Mouse (Mus musculus): ENCODE measurements around the gene Slc52a3. TPM values are rescaled to one million over a fixed set of nuclear protein-coding genes. Genes with fewer than 3 reads are reported as not detected.

The Slc52a3 gene
- polyA plus RNA-seq, 1 experiment from 2014 or later = 0.56 TPM

DNA sequence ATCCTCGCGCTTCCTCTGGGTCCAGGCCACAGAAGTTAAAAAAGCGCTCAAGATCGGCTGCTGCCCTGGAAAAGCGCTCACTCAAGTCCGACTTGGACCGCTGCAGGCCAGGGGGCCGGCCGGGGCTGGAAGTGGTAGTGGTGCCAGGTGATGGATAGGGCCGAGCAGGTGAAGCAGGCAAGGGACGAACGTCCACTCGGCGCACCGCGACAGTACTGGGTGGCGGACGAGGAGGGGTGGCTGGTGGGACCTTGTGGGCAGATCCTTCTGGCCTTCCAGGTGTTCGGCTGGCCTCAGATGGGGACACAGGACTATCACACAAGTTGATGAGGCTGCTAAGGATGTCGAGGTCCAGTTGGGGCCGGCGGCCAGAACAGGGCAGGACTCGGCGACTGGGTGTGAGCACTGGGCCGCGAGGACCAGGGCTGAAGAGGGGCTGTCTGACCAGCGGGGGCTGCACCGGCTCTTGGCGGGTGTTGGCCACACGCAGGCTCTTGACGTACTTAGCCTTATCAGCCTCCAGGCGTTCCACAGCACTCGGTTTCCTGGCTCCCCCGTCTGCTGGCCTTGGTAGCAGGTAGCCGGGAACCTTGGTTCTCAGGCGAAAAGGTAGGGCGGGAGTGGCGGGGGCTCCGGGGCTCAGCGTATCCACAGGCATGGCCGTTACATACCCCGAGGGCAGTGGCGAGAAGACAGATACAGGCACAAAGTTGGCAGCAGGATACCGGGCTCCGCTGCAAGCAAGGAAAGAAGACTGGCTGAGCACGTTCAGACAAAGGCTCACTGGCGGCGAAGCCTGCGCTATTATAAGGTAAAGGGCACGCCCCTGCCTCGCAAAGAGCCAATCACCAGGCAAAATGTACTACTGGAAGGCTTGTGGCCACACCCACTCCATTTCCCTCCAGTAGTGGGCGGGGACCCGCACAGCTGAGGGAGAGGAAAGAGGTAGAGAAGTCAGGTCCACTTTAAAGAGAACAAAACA lies 25.8 kb upstream of the Slc52a3 start:
- Histone ChIP-seq H3K4me2 (replicated peaks; ENCODE audit: low read depth, low read length) (peak overlapping the region; percentile 84), H3K27ac (ENCODE audit: low read depth, low read length) (peak overlapping the region; percentile 85), H3K4me3 (ENCODE audit: low read depth, low read length) (peak overlapping the region; percentile 46), H3K27me3 (ENCODE audit: control insufficient read depth, insufficient read depth, low read length) (no peaks in the 10 kb centered on the region; the same call in 1 of the 2 replicates), H3K4me1 (replicated peaks; ENCODE audit: control insufficient read depth, insufficient read depth, low read length) (peaks cover 18% of the 10 kb centered on the region), H3K9ac (ENCODE audit: low read depth, low read length) (peak overlapping the region; percentile 89), H3K9me3 (ENCODE audit: control insufficient read depth, low read length) (no peaks in the 10 kb centered on the region), H3K36me3 (ENCODE audit: control insufficient read depth, insufficient read depth, low read length) (no peaks in the 10 kb centered on the region)
- DNase-seq (ENCODE audit: low spot score) (peak; percentile 92), ATAC-seq (ENCODE audit: low FRiP score) (peak; percentile 83)
- 47% methylated on average over 50 of the region's 53 CpGs for WGBS

GRCm38 (mm10) chr2:151971748-151972147 lies 24.6 kb upstream of the Slc52a3 start:
- Histone ChIP-seq H3K4me1 (replicated peaks; ENCODE audit: control insufficient read depth, insufficient read depth, low read length) (peaks cover 18% of the 10 kb centered on the region), H3K9me3 (ENCODE audit: control insufficient read depth, low read length) (no peaks in the 10 kb centered on the region), H3K27ac (ENCODE audit: low read depth, low read length) (0 out of 2 replicates have a peak overlapping the region, but pooled peaks have one; percentile 36), H3K4me2 (replicated peaks; ENCODE audit: low read depth, low read length) (no peak overlapping the region), H3K27me3 (ENCODE audit: control insufficient read depth, insufficient read depth, low read length) (no peaks in the 10 kb centered on the region), H3K4me3 (ENCODE audit: low read depth, low read length) (no peak overlapping the region), H3K36me3 (ENCODE audit: control insufficient read depth, insufficient read depth, low read length) (no peaks in the 10 kb centered on the region), H3K9ac (ENCODE audit: low read depth, low read length) (no peak overlapping the region)
- 90% methylated on average over 5 of the region's 5 CpGs for WGBS
- DNase-seq (ENCODE audit: low spot score) (no peak), ATAC-seq (ENCODE audit: low FRiP score) (no peak)

- Histone ChIP-seq H3K4me3 (ENCODE audit: low read depth, low read length) (peak overlapping the region; percentile 27), H3K36me3 (ENCODE audit: control insufficient read depth, insufficient read depth, low read length) (no peaks in the 10 kb centered on the region), H3K4me1 (replicated peaks; ENCODE audit: control insufficient read depth, insufficient read depth, low read length) (peaks cover 18% of the 10 kb centered on the region), H3K27me3 (ENCODE audit: control insufficient read depth, insufficient read depth, low read length) (no peaks in the 10 kb centered on the region), H3K27ac (ENCODE audit: low read depth, low read length) (peak overlapping the region; percentile 93), H3K9me3 (ENCODE audit: control insufficient read depth, low read length) (no peaks in the 10 kb centered on the region), H3K4me2 (replicated peaks; ENCODE audit: low read depth, low read length) (peak overlapping the region; percentile 43), H3K9ac (ENCODE audit: low read depth, low read length) (peak overlapping the region; percentile 62)
- peak; percentile 83 for DNase-seq (ENCODE audit: low spot score)
- 12% methylated on average over 23 of the region's 23 CpGs for WGBS
- peak; percentile 73 for ATAC-seq (ENCODE audit: low FRiP score)
Measured at GRCm38 (mm10) chr2:151972880-151973594, 23.3 kb upstream of the Slc52a3 start.

GRCm38 (mm10) chr2:151973595-151974562 lies 22.4 kb upstream of the Slc52a3 start:
- Histone ChIP-seq H3K27ac (ENCODE audit: low read depth, low read length) (peak overlapping the region; percentile 93), H3K27me3 (ENCODE audit: control insufficient read depth, insufficient read depth, low read length) (no peaks in the 10 kb centered on the region), H3K9ac (ENCODE audit: low read depth, low read length) (peak overlapping the region; percentile 62), H3K36me3 (ENCODE audit: control insufficient read depth, insufficient read depth, low read length) (no peaks in the 10 kb centered on the region), H3K4me3 (ENCODE audit: low read depth, low read length) (peak overlapping the region; percentile 27), H3K9me3 (ENCODE audit: control insufficient read depth, low read length) (no peaks in the 10 kb centered on the region), H3K4me2 (replicated peaks; ENCODE audit: low read depth, low read length) (peak overlapping the region; percentile 43), H3K4me1 (replicated peaks; ENCODE audit: control insufficient read depth, insufficient read depth, low read length) (peaks cover 18% of the 10 kb centered on the region)
- DNase-seq (ENCODE audit: low spot score) (peak; percentile 64), ATAC-seq (ENCODE audit: low FRiP score) (peak; percentile 28)
- 5% methylated on average over 36 of the region's 36 CpGs for WGBS

DNA sequence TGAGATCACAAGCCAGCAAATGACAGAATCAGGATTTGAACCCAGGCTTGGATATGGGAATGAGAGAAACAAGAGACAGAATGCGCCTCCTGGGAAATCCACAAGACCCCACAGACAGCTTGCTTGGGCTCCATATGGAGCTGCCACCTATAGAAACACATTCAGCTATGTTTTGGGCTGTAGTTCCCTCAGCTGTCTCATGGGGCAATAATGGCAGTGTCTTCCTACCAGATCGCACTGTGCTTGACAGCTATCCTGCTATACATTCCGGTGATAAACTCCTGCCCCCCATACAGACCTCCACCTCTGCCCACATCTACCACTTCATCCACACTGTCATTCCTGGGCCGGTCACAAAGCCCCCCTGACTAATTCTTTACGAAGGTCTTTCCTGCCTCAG lies 21.0 kb upstream of the Slc52a3 start:
- no peak overlapping the region for H3K9ac ChIP-seq (ENCODE audit: low read depth, low read length)
- WGBS = 86% methylated on average over 5 of the region's 5 CpGs
- peaks cover 14% of the 10 kb centered on the region for H3K4me1 ChIP-seq (replicated peaks; ENCODE audit: control insufficient read depth, insufficient read depth, low read length)
- H3K9me3 ChIP-seq (ENCODE audit: control insufficient read depth, low read length) = no peaks in the 10 kb centered on the region
- H3K4me2 ChIP-seq (replicated peaks; ENCODE audit: low read depth, low read length) = no peak overlapping the region
- H3K27me3 ChIP-seq (ENCODE audit: control insufficient read depth, insufficient read depth, low read length) = no peaks in the 10 kb centered on the region
- H3K27ac ChIP-seq (ENCODE audit: low read depth, low read length) = no peak overlapping the region
- ATAC-seq (ENCODE audit: low FRiP score) = no peak
- DNase-seq (ENCODE audit: low spot score) = no peak
- H3K4me3 ChIP-seq (ENCODE audit: low read depth, low read length) = no peak overlapping the region
- no peaks in the 10 kb centered on the region for H3K36me3 ChIP-seq (ENCODE audit: control insufficient read depth, insufficient read depth, low read length)

DNA sequence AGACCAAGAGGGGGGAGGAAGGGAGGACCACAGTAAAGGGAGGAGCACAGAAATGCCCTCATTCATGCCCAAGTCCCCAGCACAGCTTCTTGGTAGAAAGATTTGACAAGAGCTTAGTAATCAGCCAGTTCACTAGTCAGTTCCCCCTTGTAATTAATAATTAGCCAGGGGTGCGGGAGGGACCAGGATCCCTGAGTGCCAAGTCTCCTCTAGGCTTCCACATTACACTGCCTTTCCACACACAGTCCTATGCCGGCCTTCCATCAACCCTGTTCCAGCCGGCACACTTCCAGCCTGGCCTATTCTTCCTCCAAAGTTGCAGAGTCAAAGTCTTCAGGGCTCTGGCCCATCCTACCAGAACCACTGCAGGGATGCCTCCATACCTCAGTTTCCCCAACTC lies 20.2 kb upstream of the Slc52a3 start:
- ATAC-seq (ENCODE audit: low FRiP score) (no peak), DNase-seq (ENCODE audit: low spot score) (no peak)
- Histone ChIP-seq H3K4me1 (replicated peaks; ENCODE audit: control insufficient read depth, insufficient read depth, low read length) (peaks cover 14% of the 10 kb centered on the region), H3K27me3 (ENCODE audit: control insufficient read depth, insufficient read depth, low read length) (no peaks in the 10 kb centered on the region), H3K4me3 (ENCODE audit: low read depth, low read length) (no peak overlapping the region), H3K36me3 (ENCODE audit: control insufficient read depth, insufficient read depth, low read length) (no peaks in the 10 kb centered on the region), H3K4me2 (replicated peaks; ENCODE audit: low read depth, low read length) (no peak overlapping the region), H3K27ac (ENCODE audit: low read depth, low read length) (no peak overlapping the region), H3K9me3 (ENCODE audit: control insufficient read depth, low read length) (no peaks in the 10 kb centered on the region), H3K9ac (ENCODE audit: low read depth, low read length) (no peak overlapping the region)
- WGBS = 78% methylated on average over 3 of the region's 3 CpGs

DNA sequence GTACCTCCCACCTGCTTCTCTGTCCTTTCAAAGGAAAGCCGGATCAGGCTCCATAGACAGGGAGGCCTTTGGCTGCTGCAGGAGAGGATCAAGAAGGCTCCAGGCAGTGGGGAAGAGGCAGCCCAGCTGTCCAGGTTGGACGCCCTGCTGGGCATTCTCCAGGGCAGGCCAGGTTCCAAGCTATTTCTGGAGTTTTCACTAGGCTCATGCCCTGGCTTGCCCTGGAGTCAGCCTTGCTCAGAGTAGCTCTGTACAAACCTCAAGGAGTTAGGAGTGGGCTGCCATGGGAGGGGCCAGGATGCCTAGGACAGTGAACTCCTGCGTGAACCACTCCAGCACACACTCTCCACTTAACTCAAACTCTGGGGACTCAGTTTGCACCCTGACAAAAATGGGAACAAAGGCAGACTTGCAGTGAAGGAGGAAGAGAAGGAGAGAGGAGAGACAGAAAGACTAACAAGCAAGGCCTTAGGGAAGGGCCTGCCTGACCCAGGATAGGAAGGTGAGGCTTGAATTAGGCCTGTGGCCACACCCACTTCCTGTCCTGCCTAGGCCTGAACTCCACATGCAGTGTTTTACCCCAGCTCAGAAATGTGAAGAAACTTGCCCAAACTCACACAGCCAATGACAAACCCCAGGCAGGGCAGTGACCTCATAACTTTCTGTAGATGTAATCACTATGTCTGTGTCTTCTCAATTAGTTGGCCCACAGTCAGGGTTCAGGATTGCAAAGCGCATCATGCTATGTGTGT lies 18.4 kb upstream of the Slc52a3 start:
- no peak for ATAC-seq (ENCODE audit: low FRiP score)
- 91% methylated on average over 4 of the region's 4 CpGs for WGBS
- Histone ChIP-seq H3K27me3 (ENCODE audit: control insufficient read depth, insufficient read depth, low read length) (no peaks in the 10 kb centered on the region), H3K4me2 (replicated peaks; ENCODE audit: low read depth, low read length) (no peak overlapping the region; the same call in 1 of the 2 replicates), H3K9me3 (ENCODE audit: control insufficient read depth, low read length) (no peaks in the 10 kb centered on the region), H3K27ac (ENCODE audit: low read depth, low read length) (no peak overlapping the region), H3K36me3 (ENCODE audit: control insufficient read depth, insufficient read depth, low read length) (no peaks in the 10 kb centered on the region), H3K4me3 (ENCODE audit: low read depth, low read length) (no peak overlapping the region), H3K4me1 (replicated peaks; ENCODE audit: control insufficient read depth, insufficient read depth, low read length) (peaks cover 5% of the 10 kb centered on the region; the same call in 1 of the 2 replicates), H3K9ac (ENCODE audit: low read depth, low read length) (no peak overlapping the region)
- no peak for DNase-seq (ENCODE audit: low spot score)

All from hindbrain, embryonic 11.5 days (tissue).